Mouse (Mus musculus) neural tube, embryonic 11.5 days (tissue): ENCODE data around the gene Slc34a3. TPM values are rescaled to one million over a fixed set of nuclear protein-coding genes. Genes with fewer than 3 reads are reported as not detected.

Source experiments
- ATAC-seq: fragments of 200-750 bp; cut with Nextera tagmentation; 2 replicates; pipeline ENCODE4 v1.8.0; 2017; ENCODE audit warnings: moderate number of reproducible peaks, mild to moderate bottlenecking, moderate TSS enrichment, moderate library complexity; ENCODE audit not compliant: insufficient read depth, low FRiP score, low TSS enrichment
- DNase-seq: peaks from one replicate; pipeline ENCODE4 v3.0.0-alpha.2; 2015; ENCODE audit warnings: low spot score
- H3K27ac ChIP-seq: fragments of 300-500 bp; sonication (generic); 2 replicates; pipeline ENCODE4 v1.5.1; 2014; ENCODE audit warnings: low read depth, mild to moderate bottlenecking, low read length
- H3K27me3 ChIP-seq: fragments of 300-500 bp; sonication (generic); 2 replicates; pipeline ENCODE4 v1.6.1; 2014; ENCODE audit warnings: mild to moderate bottlenecking, low read length, mixed read lengths; ENCODE audit not compliant: control insufficient read depth, insufficient read depth
- H3K36me3 ChIP-seq: fragments of 300-500 bp; sonication (generic); 2 replicates; pipeline ENCODE4 v1.6.1; 2014; ENCODE audit warnings: mild to moderate bottlenecking, low read length, moderate library complexity, mixed read lengths; ENCODE audit not compliant: control insufficient read depth, insufficient read depth
- H3K4me1 ChIP-seq: fragments of 300-500 bp; sonication (generic); 2 replicates; pipeline ENCODE4 v1.6.1; 2014; ENCODE audit warnings: low read length, mixed read lengths; ENCODE audit not compliant: control insufficient read depth, insufficient read depth
- H3K4me2 ChIP-seq: fragments of 300-500 bp; sonication (generic); 2 replicates; pipeline ENCODE4 v1.6.1; 2014; ENCODE audit warnings: low read depth, mild to moderate bottlenecking, moderate library complexity
- H3K4me3 ChIP-seq: fragments of 300-500 bp; sonication (generic); 2 replicates; pipeline ENCODE4 v1.5.1; 2014; ENCODE audit warnings: low read depth, low read length
- H3K9ac ChIP-seq: fragments of 300-500 bp; sonication (generic); 2 replicates; pipeline ENCODE4 v1.6.1; 2014; ENCODE audit warnings: mild to moderate bottlenecking, low read length
- H3K9me3 ChIP-seq: fragments of 300-500 bp; sonication (generic); 2 replicates; pipeline ENCODE4 v1.6.1; 2016; ENCODE audit warnings: low read length; ENCODE audit not compliant: control insufficient read depth
- WGBS: fragments of 180-500 bp; shearing (Covaris S2); extraction: QIAGEN DNeasy Blood & Tissue Kit; methylation state at CpG from one replicate; pipeline ENCODE4 v1.1.7; 2014; 5-methylcytosine and 5-hydroxymethylcytosine counted together
- polyA plus RNA-seq: library from polyadenylated mRNA; unstranded; fragments of >200 nt; fragmentation: Nextera tagmentation; extraction: Ambion mirVana; gene quantifications from 2 replicates; pipeline ENCODE4 v1.2.1, GENCODE M21; 2014

Gene Slc34a3
- polyA plus RNA-seq, result not detected in 2 replicates

- Histone ChIP-seq H3K9me3 (no peaks in the 10 kb centered on the region), H3K27me3 (no peaks in the 10 kb centered on the region), H3K36me3 (no peaks in the 10 kb centered on the region), H3K27ac (no peak within 1 kb of the TSS), H3K4me1 (no peaks in the 10 kb centered on the region), H3K9ac (no peak within 1 kb of the TSS), H3K4me2 (no peak within 1 kb of the TSS), H3K4me3 (no peak within 1 kb of the TSS)
- ATAC-seq, result no peak
- WGBS, result 82% methylated on average over 3 of the region's 3 CpGs
- no peak for DNase-seq
Observed at GRCm38 (mm10) chr2:25234050-25234449, at the start of gene Slc34a3. Gene Slc34a3, minus strand, starts transcription at chr2:25234364.

DNA sequence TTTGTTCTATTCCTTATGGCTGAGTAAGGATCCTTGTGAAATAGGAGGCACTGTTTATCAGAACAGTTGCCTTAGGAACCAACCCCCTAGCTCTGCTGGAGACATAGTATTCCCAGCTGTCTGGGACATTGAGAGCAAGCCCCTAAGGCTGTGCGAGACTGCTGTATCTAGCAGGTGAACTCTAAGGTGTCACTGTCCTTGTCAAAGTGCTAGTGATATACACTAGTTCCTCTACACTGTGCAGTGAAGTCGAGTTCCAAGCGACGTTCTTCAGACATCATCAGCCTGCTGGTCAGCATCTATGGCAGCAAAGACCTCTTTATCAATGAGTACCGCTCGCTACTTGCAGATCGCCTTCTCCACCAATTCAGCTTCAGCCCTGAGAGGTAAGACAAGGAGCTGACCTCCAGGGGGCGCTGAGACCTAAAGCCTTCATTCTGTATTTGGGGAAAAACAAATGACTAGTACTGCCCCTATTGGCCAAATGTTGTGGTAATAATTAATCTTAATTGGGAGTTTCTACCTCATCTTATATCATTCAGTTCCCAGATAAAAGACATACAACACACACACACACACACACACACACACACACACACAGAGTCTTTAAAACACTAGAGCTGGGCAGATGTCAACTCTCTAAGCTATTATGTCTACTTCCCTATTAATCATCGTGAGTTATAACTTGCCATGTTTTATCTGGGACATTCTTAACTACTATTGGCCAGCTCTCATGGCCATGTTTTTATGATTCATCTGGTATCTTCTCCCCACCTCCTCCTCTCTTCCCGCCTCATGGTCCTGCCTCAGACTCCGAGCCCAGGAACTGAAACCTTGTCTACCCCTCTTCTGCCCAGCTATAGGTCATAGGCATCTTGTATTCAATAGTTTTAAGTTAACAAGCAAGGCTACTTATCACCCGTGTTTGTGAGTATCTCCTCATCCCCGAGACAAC lies 45.0 kb upstream of the Slc34a3 start:
- H3K36me3 ChIP-seq, result peaks cover 28% of the 10 kb centered on the region

DNA sequence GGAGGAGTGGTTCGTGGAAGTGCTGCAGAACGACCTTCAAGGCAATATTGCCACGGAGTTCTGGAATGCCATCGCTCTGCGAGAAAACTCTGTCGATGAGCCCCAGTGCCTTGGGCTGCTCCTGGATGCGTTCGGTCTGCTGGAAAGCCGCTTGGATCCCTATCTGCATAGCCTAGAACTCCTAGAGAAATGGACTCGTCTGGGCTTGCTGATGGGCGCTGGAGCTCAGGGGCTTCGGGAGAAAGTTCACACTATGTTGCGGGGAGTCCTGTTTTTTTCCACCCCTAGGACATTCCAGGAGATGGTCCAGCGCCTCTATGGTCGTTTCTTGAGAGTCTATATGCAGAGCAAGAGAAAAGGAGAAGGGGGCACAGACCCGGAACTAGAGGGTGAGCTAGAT lies 38.8 kb upstream of the Slc34a3 start:
- H3K36me3 ChIP-seq, result peaks cover 8% of the 10 kb centered on the region
- peaks cover 17% of the 10 kb centered on the region for H3K4me1 ChIP-seq
- peak overlapping the region; percentile 92 for H3K4me2 ChIP-seq
- H3K27ac ChIP-seq, result no peak overlapping the region
- no peaks in the 10 kb centered on the region for H3K27me3 ChIP-seq
- WGBS, result 40% methylated on average over 16 of the region's 16 CpGs
- peak overlapping the region; percentile 87 for H3K4me3 ChIP-seq
- H3K9ac ChIP-seq, result peak overlapping the region; percentile 70
- no peak for DNase-seq
- no peaks in the 10 kb centered on the region for H3K9me3 ChIP-seq
- no peak for ATAC-seq

More for the DNA sequence above, 45.0 kb upstream of the Slc34a3 start:
- no peaks in the 10 kb centered on the region for H3K9me3 ChIP-seq
- ATAC-seq (no peak), DNase-seq (peak; percentile 81)
- no peaks in the 10 kb centered on the region for H3K27me3 ChIP-seq
- H3K4me2 ChIP-seq, result no peak overlapping the region
- H3K9ac ChIP-seq, result no peak overlapping the region
- H3K27ac ChIP-seq, result no peak overlapping the region
- H3K4me3 ChIP-seq, result no peak overlapping the region
- no peaks in the 10 kb centered on the region for H3K4me1 ChIP-seq
- 67% methylated on average over 13 of the region's 13 CpGs for WGBS

- peak overlapping the region; percentile 92 for H3K4me2 ChIP-seq
- peak overlapping the region; percentile 31; the same call in 1 of the 2 replicates for H3K27ac ChIP-seq
- no peaks in the 10 kb centered on the region for H3K9me3 ChIP-seq
- peak overlapping the region; percentile 70 for H3K9ac ChIP-seq
- H3K4me3 ChIP-seq, result peak overlapping the region; percentile 87
- peak; percentile 51 for ATAC-seq
- under 1% methylated on average over 29 of the region's 29 CpGs for WGBS
- peaks cover 17% of the 10 kb centered on the region for H3K4me1 ChIP-seq
- peaks cover 5% of the 10 kb centered on the region for H3K36me3 ChIP-seq
- no peaks in the 10 kb centered on the region for H3K27me3 ChIP-seq
- DNase-seq, result no peak
Observed at GRCm38 (mm10) chr2:25272515-25272914, 38.4 kb upstream of the Slc34a3 start.

- WGBS, result under 1% methylated on average over 55 of the region's 55 CpGs
- H3K36me3 ChIP-seq, result peaks cover 5% of the 10 kb centered on the region
Observed at GRCm38 (mm10) chr2:25271827-25272511, 37.8 kb upstream of the Slc34a3 start, which contains the start of the genes Ssna1 and Anapc2. Gene Ssna1, minus strand, starts transcription at chr2:25272438. Gene Anapc2, plus strand, starts transcription at chr2:25272478.

DNA sequence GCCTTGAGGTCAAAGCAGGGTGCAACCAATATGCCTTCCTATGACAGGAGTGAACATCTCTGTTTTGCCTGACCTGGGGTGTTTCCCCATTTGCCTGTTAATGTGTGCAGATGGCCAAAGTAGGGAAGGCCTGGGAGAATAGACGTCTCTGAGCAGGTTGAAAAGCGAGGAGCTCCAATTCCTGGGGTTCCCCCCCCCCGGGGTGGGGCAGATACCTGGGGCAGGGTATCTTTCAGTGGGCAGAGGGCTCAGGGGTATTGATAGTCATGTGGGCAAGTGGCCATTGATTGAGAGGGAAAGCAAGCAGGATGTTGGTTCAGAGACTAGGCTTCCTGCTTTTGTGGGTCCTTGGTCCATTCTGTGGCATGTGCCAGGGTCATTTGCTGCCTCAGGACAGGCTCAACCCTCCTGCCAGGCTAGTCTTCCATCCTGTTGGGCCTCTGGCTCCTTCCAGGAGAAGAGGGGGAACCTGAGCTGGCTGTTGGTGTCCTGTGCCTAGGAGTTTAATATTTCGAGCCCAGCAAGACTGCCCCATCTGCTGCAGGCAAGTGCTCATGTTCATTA lies 33.7 kb upstream of the Slc34a3 start:
- DNase-seq (no peak), ATAC-seq (no peak)
- Histone ChIP-seq H3K36me3 (no peaks in the 10 kb centered on the region), H3K4me2 (no peak overlapping the region), H3K9ac (no peak overlapping the region), H3K4me3 (no peak overlapping the region), H3K9me3 (no peaks in the 10 kb centered on the region), H3K4me1 (peaks cover 24% of the 10 kb centered on the region), H3K27ac (no peak overlapping the region), H3K27me3 (peaks cover 15% of the 10 kb centered on the region)
- 80% methylated on average over 4 of the region's 4 CpGs for whole genome bisulfite sequencing

More at GRCm38 (mm10) chr2:25271827-25272511, 37.8 kb upstream of the Slc34a3 start, which contains the start of the genes Ssna1 and Anapc2:
- ATAC-seq (peak; percentile 97), DNase-seq (peak; percentile 99)
- Histone ChIP-seq H3K4me3 (peak within 1 kb of the TSS; percentile 87), H3K4me2 (peak within 1 kb of the TSS; percentile 92), H3K27me3 (no peaks in the 10 kb centered on the region), H3K4me1 (peaks cover 17% of the 10 kb centered on the region), H3K27ac (peak within 1 kb of the TSS; percentile 31; the same call in 1 of the 2 replicates), H3K9ac (peak within 1 kb of the TSS; percentile 70), H3K9me3 (no peaks in the 10 kb centered on the region)

DNA sequence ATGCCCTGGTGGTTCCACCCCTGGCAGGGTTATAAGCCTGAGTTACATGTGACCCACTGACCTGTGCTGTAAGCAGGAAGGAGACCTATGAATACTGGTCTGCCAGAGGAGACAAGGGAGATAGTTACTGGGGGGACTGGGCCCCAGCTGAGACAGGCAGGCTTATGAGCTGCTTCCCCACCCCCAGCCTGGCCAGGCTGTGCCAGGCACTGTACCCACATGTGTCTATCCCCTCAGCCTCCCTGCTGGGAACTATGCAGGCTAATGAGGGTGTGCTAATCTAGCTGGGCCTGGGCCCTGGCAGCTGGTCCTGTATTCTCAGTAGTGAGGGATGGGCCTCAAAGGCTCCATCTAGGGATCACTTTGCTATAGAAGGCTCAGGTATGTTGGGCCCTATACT lies 33.1 kb upstream of the Slc34a3 start:
- H3K27me3 ChIP-seq, result peaks cover 15% of the 10 kb centered on the region
- no peak overlapping the region for H3K4me3 ChIP-seq
- H3K27ac ChIP-seq, result no peak overlapping the region
- no peak for ATAC-seq
- DNase-seq, result no peak
- H3K4me2 ChIP-seq, result no peak overlapping the region
- no peaks in the 10 kb centered on the region for H3K36me3 ChIP-seq
- H3K9ac ChIP-seq, result no peak overlapping the region
- peaks cover 24% of the 10 kb centered on the region for H3K4me1 ChIP-seq
- H3K9me3 ChIP-seq, result no peaks in the 10 kb centered on the region

DNA sequence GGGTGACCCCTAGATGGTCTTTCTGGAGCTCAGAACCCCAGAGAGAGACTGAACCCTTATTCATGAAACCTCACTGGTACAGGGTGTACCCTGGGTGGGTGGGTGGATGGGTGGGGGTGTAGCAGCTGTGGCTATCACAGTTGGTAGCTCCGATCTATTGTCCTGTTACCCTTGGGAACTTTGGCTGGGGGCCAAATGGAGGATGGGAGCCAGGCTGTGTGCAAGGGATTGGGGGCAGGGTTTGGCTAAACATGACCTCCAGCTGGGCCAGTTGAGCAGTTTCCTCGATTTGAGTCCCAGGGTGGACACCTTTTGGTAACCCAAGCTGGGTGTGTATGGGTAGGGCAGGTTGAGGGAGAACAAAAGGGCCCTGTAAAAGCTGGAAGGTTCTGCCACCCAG lies 32.6 kb upstream of the Slc34a3 start:
- no peaks in the 10 kb centered on the region for H3K36me3 ChIP-seq
- peaks cover 15% of the 10 kb centered on the region for H3K27me3 ChIP-seq
- ATAC-seq, result no peak
- DNase-seq, result no peak
- H3K9ac ChIP-seq, result no peak overlapping the region
- 48% methylated on average over 2 of the region's 2 CpGs for whole genome bisulfite sequencing
- H3K4me1 ChIP-seq, result peaks cover 24% of the 10 kb centered on the region
- H3K27ac ChIP-seq, result no peak overlapping the region
- no peak overlapping the region for H3K4me2 ChIP-seq
- H3K9me3 ChIP-seq, result no peaks in the 10 kb centered on the region
- H3K4me3 ChIP-seq, result no peak overlapping the region
